Mouse (Mus musculus): ENCODE measurements at regions not wholly inside any gene's neighbourhood (a gene's known extent, or its start where the extent isn't known, plus 50 kb on each side); places are given as distances from the start of the nearest gene placed in this dataset.

- no peaks in the 10 kb centered on the region for H3K4me1 ChIP-seq (ENCODE audit: control insufficient read depth, insufficient read depth, low read length)
- no peak overlapping the region for H3K27ac ChIP-seq (ENCODE audit: insufficient read depth, low read depth, low read length)
- H3K4me3 ChIP-seq (ENCODE audit: insufficient read depth, low read length) = no peak overlapping the region
- no peak for TF ChIP-seq POLR2A (IDR thresholded peaks at IDR 0.05; ENCODE audit: borderline replicate concordance, low read depth, low read length)
- TF ChIP-seq CTCF (IDR thresholded peaks at IDR 0.05; ENCODE audit: low read depth, low read length) = no peak
These were observed 81.7 kb upstream of the Cers4 start for GRCm38 (mm10) chr8:4411126-4411525.

- no peak overlapping the region for H3K27ac ChIP-seq (ENCODE audit: insufficient read depth, low read depth, low read length)
- TF ChIP-seq POLR2A (IDR thresholded peaks at IDR 0.05; ENCODE audit: borderline replicate concordance, low read depth, low read length) (no peak), CTCF (IDR thresholded peaks at IDR 0.05; ENCODE audit: low read depth, low read length) (no peak)
- H3K4me3 ChIP-seq (ENCODE audit: insufficient read depth, low read length) = no peak overlapping the region
- H3K4me1 ChIP-seq (ENCODE audit: control insufficient read depth, insufficient read depth, low read length) = no peaks in the 10 kb centered on the region
These were observed 81.0 kb upstream of the Cers4 start for GRCm38 (mm10) chr8:4411836-4412235.

GRCm38 (mm10) chr8:4413206-4413605 is 79.6 kb upstream of the Cers4 start:
- peak; percentile 57; the same call in 1 of the 2 replicates for TF ChIP-seq CTCF (IDR thresholded peaks at IDR 0.05; ENCODE audit: low read depth, low read length)
- no peak for TF ChIP-seq POLR2A (IDR thresholded peaks at IDR 0.05; ENCODE audit: borderline replicate concordance, low read depth, low read length)
- Histone ChIP-seq H3K4me3 (ENCODE audit: insufficient read depth, low read length) (no peak overlapping the region), H3K27ac (ENCODE audit: insufficient read depth, low read depth, low read length) (no peak overlapping the region), H3K4me1 (ENCODE audit: control insufficient read depth, insufficient read depth, low read length) (no peaks in the 10 kb centered on the region)

- Histone ChIP-seq H3K4me1 (ENCODE audit: control insufficient read depth, insufficient read depth, low read length) (no peaks in the 10 kb centered on the region), H3K4me3 (ENCODE audit: insufficient read depth, low read length) (no peak overlapping the region), H3K27ac (ENCODE audit: insufficient read depth, low read depth, low read length) (no peak overlapping the region)
- no peak for TF ChIP-seq CTCF (IDR thresholded peaks at IDR 0.05; ENCODE audit: low read depth, low read length)
- TF ChIP-seq POLR2A (IDR thresholded peaks at IDR 0.05; ENCODE audit: borderline replicate concordance, low read depth, low read length) = no peak
These were observed 79.1 kb upstream of the Cers4 start for GRCm38 (mm10) chr8:4413764-4414163.

GRCm38 (mm10) chr8:4417141-4417540 is 75.7 kb upstream of the Cers4 start:
- no peaks in the 10 kb centered on the region for H3K4me1 ChIP-seq (ENCODE audit: control insufficient read depth, insufficient read depth, low read length)
- no peak overlapping the region for H3K4me3 ChIP-seq (ENCODE audit: insufficient read depth, low read length)
- no peak for TF ChIP-seq CTCF (IDR thresholded peaks at IDR 0.05; ENCODE audit: low read depth, low read length)
- no peak overlapping the region for H3K27ac ChIP-seq (ENCODE audit: insufficient read depth, low read depth, low read length)

GRCm38 (mm10) chr8:4433161-4433560 is 59.7 kb upstream of the Cers4 start:
- Histone ChIP-seq H3K4me1 (ENCODE audit: control insufficient read depth, insufficient read depth, low read length) (no peaks in the 10 kb centered on the region), H3K4me3 (ENCODE audit: insufficient read depth, low read length) (no peak overlapping the region), H3K27ac (ENCODE audit: insufficient read depth, low read depth, low read length) (no peak overlapping the region)
- TF ChIP-seq POLR2A (IDR thresholded peaks at IDR 0.05; ENCODE audit: borderline replicate concordance, low read depth, low read length) = no peak
- no peak for TF ChIP-seq CTCF (IDR thresholded peaks at IDR 0.05; ENCODE audit: low read depth, low read length)

- TF ChIP-seq CTCF (IDR thresholded peaks at IDR 0.05; ENCODE audit: low read depth, low read length) (no peak), POLR2A (IDR thresholded peaks at IDR 0.05; ENCODE audit: borderline replicate concordance, low read depth, low read length) (no peak)
- no peak overlapping the region for H3K27ac ChIP-seq (ENCODE audit: insufficient read depth, low read depth, low read length)
- no peaks in the 10 kb centered on the region for H3K4me1 ChIP-seq (ENCODE audit: control insufficient read depth, insufficient read depth, low read length)
- no peak overlapping the region for H3K4me3 ChIP-seq (ENCODE audit: insufficient read depth, low read length)
These were observed 56.3 kb upstream of the Cers4 start for GRCm38 (mm10) chr8:4436546-4436945.

All from bone marrow macrophage, adult 2 months (primary cell).